Mouse (Mus musculus): Measurements from ENCODE around the gene Klc3.

- TF ChIP-seq GATA1 (IDR thresholded peaks at IDR 0.05; ENCODE audit: borderline replicate concordance, low read length) (no peak), FLI1 (IDR thresholded peaks at IDR 0.05; ENCODE audit: low read length) (no peak)
Measured at GRCm38 (mm10) chr7:19382166-19382541, 21.8 kb downstream of the Klc3 start.
